Mouse (Mus musculus) midbrain, embryonic 11.5 days (tissue): Measurements from ENCODE around the gene Mapk12. TPM values are rescaled to one million over a fixed set of nuclear protein-coding genes. Genes with fewer than 3 reads are reported as not detected.
A peak's percentile ranks its signal among the peaks of the same experiment; 100 is the strongest.

Experiments used
- ATAC-seq: fragments of 200-750 bp; cut with Nextera tagmentation; 2 replicates; pipeline ENCODE4 v1.8.0; 2017; ENCODE audit warnings: moderate TSS enrichment, moderate library complexity; ENCODE audit not compliant: low FRiP score
- DNase-seq: peaks from one replicate; pipeline ENCODE4 v3.0.0; 2015; ENCODE audit warnings: low spot score; ENCODE audit errors: missing footprints
- H3K27ac ChIP-seq: fragments of 300-500 bp; sonication (generic); 2 replicates; pipeline ENCODE4 v1.5.1; 2014; ENCODE audit warnings: low read depth, low read length
- H3K27me3 ChIP-seq: fragments of 300-500 bp; sonication (generic); 2 replicates; pipeline ENCODE4 v1.6.1; 2014; ENCODE audit warnings: mild to moderate bottlenecking, low read length, moderate library complexity, mixed read lengths; ENCODE audit not compliant: control insufficient read depth, insufficient read depth
- H3K36me3 ChIP-seq: fragments of 300-500 bp; sonication (generic); 2 replicates; pipeline ENCODE4 v1.6.1; 2014; ENCODE audit warnings: mild to moderate bottlenecking, low read length, moderate library complexity, mixed read lengths; ENCODE audit not compliant: control insufficient read depth, insufficient read depth
- H3K4me1 ChIP-seq: fragments of 300-500 bp; sonication (generic); 2 replicates; pipeline ENCODE4 v1.6.1; 2014; ENCODE audit warnings: low read length; ENCODE audit not compliant: control insufficient read depth, insufficient read depth
- H3K4me2 ChIP-seq: fragments of 300-500 bp; sonication (generic); 2 replicates; pipeline ENCODE4 v1.6.1; 2014; ENCODE audit warnings: mild to moderate bottlenecking, moderate library complexity
- H3K4me3 ChIP-seq: fragments of 300-500 bp; sonication (generic); 2 replicates; pipeline ENCODE4 v1.5.1; 2014; ENCODE audit warnings: low read depth, low read length
- H3K9ac ChIP-seq: fragments of 300-500 bp; sonication (generic); 2 replicates; pipeline ENCODE4 v1.6.1; 2014; ENCODE audit warnings: low read length
- H3K9me3 ChIP-seq: fragments of 300-500 bp; sonication (generic); 2 replicates; pipeline ENCODE4 v1.6.1; 2016; ENCODE audit warnings: low read length; ENCODE audit not compliant: control insufficient read depth
- WGBS: fragments of 180-500 bp; shearing (Covaris S2); extraction: QIAGEN DNeasy Blood & Tissue Kit; methylation state at CpG from one replicate; pipeline ENCODE4 v1.1.7; 2014; 5-methylcytosine and 5-hydroxymethylcytosine counted together
- polyA plus RNA-seq: library from polyadenylated mRNA; unstranded; fragments of >200 nt; fragmentation: Nextera tagmentation; extraction: Ambion mirVana; gene quantifications from 2 replicates; pipeline ENCODE4 v1.2.1, GENCODE M21; 2014

Gene Mapk12
- polyA plus RNA-seq, 1 experiment from 2014 or later, result 27.0 TPM

- Histone ChIP-seq H3K9me3 (no peaks in the 10 kb centered on the region), H3K27ac (no peak overlapping the region), H3K9ac (no peak overlapping the region), H3K4me3 (no peak overlapping the region), H3K27me3 (no peaks in the 10 kb centered on the region), H3K4me2 (no peak overlapping the region), H3K36me3 (no peaks in the 10 kb centered on the region), H3K4me1 (peaks cover 36% of the 10 kb centered on the region)
- ATAC-seq (no peak), DNase-seq (peak; percentile 62)
- WGBS, result 83% methylated on average over 3 of the region's 3 CpGs
Observed at GRCm38 (mm10) chr15:89124312-89124711, 16.2 kb downstream of the Mapk12 start.

GRCm38 (mm10) chr15:89123595-89123994 lies 16.9 kb downstream of the Mapk12 start:
- H3K27ac ChIP-seq, result peak overlapping the region; percentile 47
- H3K9me3 ChIP-seq, result no peaks in the 10 kb centered on the region
- 29% methylated on average over 11 of the region's 11 CpGs for WGBS
- ATAC-seq (peak; percentile 15; the same call in 1 of the 2 replicates), DNase-seq (peak; percentile 88)
- H3K4me1 ChIP-seq, result peaks cover 32% of the 10 kb centered on the region
- H3K36me3 ChIP-seq, result no peaks in the 10 kb centered on the region
- peak overlapping the region; percentile 96 for H3K4me2 ChIP-seq
- H3K27me3 ChIP-seq, result no peaks in the 10 kb centered on the region
- peak overlapping the region; percentile 88 for H3K4me3 ChIP-seq
- H3K9ac ChIP-seq, result peak overlapping the region; percentile 88

- Histone ChIP-seq H3K4me2 (peak within 1 kb of the TSS; percentile 96), H3K9ac (peak within 1 kb of the TSS; percentile 88), H3K27me3 (no peaks in the 10 kb centered on the region), H3K27ac (peak within 1 kb of the TSS; percentile 47), H3K4me1 (peaks cover 27% of the 10 kb centered on the region), H3K36me3 (no peaks in the 10 kb centered on the region; the same call in 1 of the 2 replicates), H3K9me3 (no peaks in the 10 kb centered on the region), H3K4me3 (peak within 1 kb of the TSS; percentile 88)
- under 1% methylated on average over 47 of the region's 47 CpGs for WGBS
- DNase-seq (peak; percentile 100), ATAC-seq (peak; percentile 83)
Observed at GRCm38 (mm10) chr15:89122649-89123366, 17.7 kb downstream of the Mapk12 start, which contains the start of gene Tubgcp6. Tubgcp6 (minus strand) TSS chr15:89123112.

- Histone ChIP-seq H3K4me3 (no peak overlapping the region), H3K4me2 (no peak overlapping the region), H3K4me1 (peaks cover 18% of the 10 kb centered on the region), H3K36me3 (peaks cover 18% of the 10 kb centered on the region), H3K9ac (no peak overlapping the region), H3K27ac (no peak overlapping the region), H3K27me3 (no peaks in the 10 kb centered on the region), H3K9me3 (no peaks in the 10 kb centered on the region)
- peak; percentile 17 for DNase-seq
- ATAC-seq, result no peak
Observed at GRCm38 (mm10) chr15:89118007-89118406, 22.5 kb downstream of the Mapk12 start.

GRCm38 (mm10) chr15:89110147-89110546 lies 30.4 kb downstream of the Mapk12 start:
- DNase-seq, result peak; percentile 83
- H3K27ac ChIP-seq, result no peak overlapping the region
- no peaks in the 10 kb centered on the region for H3K27me3 ChIP-seq
- WGBS, result 78% methylated on average over 9 of the region's 9 CpGs
- H3K36me3 ChIP-seq, result peaks cover 26% of the 10 kb centered on the region
- H3K9me3 ChIP-seq, result no peaks in the 10 kb centered on the region
- H3K4me1 ChIP-seq, result no peaks in the 10 kb centered on the region
- no peak overlapping the region for H3K4me3 ChIP-seq
- H3K4me2 ChIP-seq, result no peak overlapping the region
- H3K9ac ChIP-seq, result no peak overlapping the region
- ATAC-seq, result no peak

GRCm38 (mm10) chr15:89106976-89107375 lies 33.5 kb downstream of the Mapk12 start:
- Histone ChIP-seq H3K4me1 (no peaks in the 10 kb centered on the region), H3K36me3 (peaks cover 34% of the 10 kb centered on the region), H3K27ac (no peak overlapping the region), H3K4me2 (no peak overlapping the region), H3K9ac (no peak overlapping the region), H3K27me3 (no peaks in the 10 kb centered on the region), H3K4me3 (no peak overlapping the region), H3K9me3 (no peaks in the 10 kb centered on the region)
- DNase-seq (no peak), ATAC-seq (no peak)
- 88% methylated on average over 1 of the region's 1 CpGs for WGBS

- no peaks in the 10 kb centered on the region for H3K4me1 ChIP-seq
- H3K9me3 ChIP-seq, result no peaks in the 10 kb centered on the region
- no peak overlapping the region for H3K4me3 ChIP-seq
- no peak for ATAC-seq
- peaks cover 40% of the 10 kb centered on the region for H3K36me3 ChIP-seq
- DNase-seq, result no peak
- H3K9ac ChIP-seq, result no peak overlapping the region
- no peak overlapping the region for H3K27ac ChIP-seq
- no peaks in the 10 kb centered on the region for H3K27me3 ChIP-seq
- WGBS, result 95% methylated on average over 13 of the region's 13 CpGs
- H3K4me2 ChIP-seq, result no peak overlapping the region
Observed at GRCm38 (mm10) chr15:89106073-89106472, 34.4 kb downstream of the Mapk12 start.

- Histone ChIP-seq H3K4me2 (no peak overlapping the region), H3K27ac (no peak overlapping the region), H3K4me1 (no peaks in the 10 kb centered on the region), H3K9me3 (no peaks in the 10 kb centered on the region), H3K27me3 (no peaks in the 10 kb centered on the region), H3K9ac (no peak overlapping the region), H3K4me3 (no peak overlapping the region), H3K36me3 (peaks cover 48% of the 10 kb centered on the region)
- no peak for ATAC-seq
- 93% methylated on average over 8 of the region's 8 CpGs for WGBS
- DNase-seq, result no peak
Observed at GRCm38 (mm10) chr15:89104425-89104824, 36.1 kb downstream of the Mapk12 start.

- ATAC-seq (no peak), DNase-seq (no peak)
- Histone ChIP-seq H3K4me2 (no peak overlapping the region), H3K9me3 (no peaks in the 10 kb centered on the region), H3K36me3 (peaks cover 49% of the 10 kb centered on the region), H3K4me1 (no peaks in the 10 kb centered on the region), H3K9ac (no peak overlapping the region), H3K27ac (no peak overlapping the region), H3K27me3 (no peaks in the 10 kb centered on the region), H3K4me3 (no peak overlapping the region)
- 89% methylated on average over 10 of the region's 10 CpGs for WGBS
Observed at GRCm38 (mm10) chr15:89103921-89104320, 36.6 kb downstream of the Mapk12 start.
